Mouse (Mus musculus) layer of hippocampus, postnatal 14 days (tissue): ENCODE measurements around the gene Adcy1. TPM values are rescaled to one million over a fixed set of nuclear protein-coding genes. Genes with fewer than 3 reads are reported as not detected.

ENCODE experiments used
- DNase-seq, 2 experiments: peaks; one replicate each; pipeline ENCODE4 v3.0.0; 2021 to 2022; ENCODE audit warnings: low spot score in 2 of 2, mixed read lengths in 1 of 2
- total RNA-seq, 2 experiments: library from RNA; stranded (reverse); gene quantifications; 2 replicates each; pipeline ENCODE4 v1.2.3; 2021

Gene Adcy1
- total RNA-seq, 2 experiments from 2014 or later = 196 to 212 TPM

GRCm38 (mm10) chr11:7068479-7069235, 5.4 kb downstream of the Adcy1 start:
- DNase-seq = no peak

DNA sequence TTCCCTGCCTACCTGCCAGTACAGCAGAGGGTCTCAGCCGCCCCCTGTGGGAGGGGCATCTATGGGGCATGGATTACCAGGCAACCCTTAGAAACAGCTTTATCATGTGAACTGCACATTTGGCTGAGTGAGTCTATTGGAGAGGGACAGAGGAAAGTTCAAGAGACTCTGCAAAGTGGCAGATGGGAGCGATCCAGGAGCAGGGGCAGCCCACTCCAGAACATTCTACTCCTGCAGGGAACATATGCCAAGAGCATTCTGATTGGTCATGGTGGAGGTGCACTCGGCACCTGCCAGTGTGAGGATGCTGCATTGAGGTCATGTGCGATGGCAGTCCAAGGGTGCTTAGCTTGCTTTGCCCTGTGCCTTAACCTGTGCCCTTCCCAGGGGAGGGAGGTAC, 6.5 kb downstream of the Adcy1 start:
- DNase-seq = no peak

DNA sequence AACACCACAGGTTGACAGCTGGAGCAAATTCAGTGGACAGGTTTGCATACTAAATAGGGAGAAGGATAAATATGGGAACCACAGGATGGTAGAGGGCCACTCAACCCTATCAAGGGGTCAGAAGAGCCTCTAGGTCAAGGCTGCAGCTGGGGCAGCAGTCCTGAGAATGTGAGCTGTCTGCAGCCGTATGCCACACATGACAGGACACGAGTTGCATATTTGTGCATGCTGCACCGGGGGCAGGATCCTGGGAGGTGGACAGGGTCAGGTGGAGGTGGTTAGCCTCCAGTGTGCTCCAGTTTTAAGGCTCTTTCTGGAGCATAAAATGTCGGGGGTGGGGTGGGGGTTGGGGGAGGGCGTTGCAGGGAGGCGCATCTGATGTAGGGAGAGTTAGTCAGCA, 8.3 kb downstream of the Adcy1 start:
- no peak for DNase-seq

- DNase-seq = peak in 1 of 2 experiments; percentile 65
Observed at GRCm38 (mm10) chr11:7073556-7073955, 10.3 kb downstream of the Adcy1 start.

GRCm38 (mm10) chr11:7076510-7076909, 13.2 kb downstream of the Adcy1 start:
- no peak for DNase-seq

GRCm38 (mm10) chr11:7081893-7082292, 18.6 kb downstream of the Adcy1 start:
- no peak for DNase-seq

DNA sequence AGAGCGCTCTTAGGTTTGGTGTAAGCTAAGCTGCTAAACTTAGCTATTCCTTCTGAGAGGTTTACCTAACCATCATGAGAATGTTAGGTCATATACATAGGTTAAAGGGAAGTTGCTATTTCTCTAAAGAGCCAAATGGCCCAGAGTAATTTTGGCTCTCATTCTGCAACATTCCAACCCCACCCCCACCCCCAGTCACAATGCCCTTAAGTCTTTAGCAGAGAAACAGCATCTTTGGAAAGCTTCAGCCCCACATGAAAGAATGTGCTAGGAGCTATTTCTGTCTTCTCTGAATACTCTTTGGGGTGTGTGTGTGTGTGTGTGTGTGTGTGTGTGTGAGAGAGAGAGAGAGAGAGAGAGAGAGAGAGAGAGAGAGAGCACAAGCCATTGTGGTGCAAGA, 20.6 kb downstream of the Adcy1 start:
- no peak for DNase-seq

- DNase-seq = no peak
Observed at GRCm38 (mm10) chr11:7085184-7085583, 21.9 kb downstream of the Adcy1 start.

- DNase-seq = no peak
Observed at GRCm38 (mm10) chr11:7091120-7091519, 27.8 kb downstream of the Adcy1 start.

GRCm38 (mm10) chr11:7094844-7095243, 31.6 kb downstream of the Adcy1 start:
- no peak for DNase-seq

GRCm38 (mm10) chr11:7101674-7102073, 38.4 kb downstream of the Adcy1 start:
- DNase-seq = no peak

DNA sequence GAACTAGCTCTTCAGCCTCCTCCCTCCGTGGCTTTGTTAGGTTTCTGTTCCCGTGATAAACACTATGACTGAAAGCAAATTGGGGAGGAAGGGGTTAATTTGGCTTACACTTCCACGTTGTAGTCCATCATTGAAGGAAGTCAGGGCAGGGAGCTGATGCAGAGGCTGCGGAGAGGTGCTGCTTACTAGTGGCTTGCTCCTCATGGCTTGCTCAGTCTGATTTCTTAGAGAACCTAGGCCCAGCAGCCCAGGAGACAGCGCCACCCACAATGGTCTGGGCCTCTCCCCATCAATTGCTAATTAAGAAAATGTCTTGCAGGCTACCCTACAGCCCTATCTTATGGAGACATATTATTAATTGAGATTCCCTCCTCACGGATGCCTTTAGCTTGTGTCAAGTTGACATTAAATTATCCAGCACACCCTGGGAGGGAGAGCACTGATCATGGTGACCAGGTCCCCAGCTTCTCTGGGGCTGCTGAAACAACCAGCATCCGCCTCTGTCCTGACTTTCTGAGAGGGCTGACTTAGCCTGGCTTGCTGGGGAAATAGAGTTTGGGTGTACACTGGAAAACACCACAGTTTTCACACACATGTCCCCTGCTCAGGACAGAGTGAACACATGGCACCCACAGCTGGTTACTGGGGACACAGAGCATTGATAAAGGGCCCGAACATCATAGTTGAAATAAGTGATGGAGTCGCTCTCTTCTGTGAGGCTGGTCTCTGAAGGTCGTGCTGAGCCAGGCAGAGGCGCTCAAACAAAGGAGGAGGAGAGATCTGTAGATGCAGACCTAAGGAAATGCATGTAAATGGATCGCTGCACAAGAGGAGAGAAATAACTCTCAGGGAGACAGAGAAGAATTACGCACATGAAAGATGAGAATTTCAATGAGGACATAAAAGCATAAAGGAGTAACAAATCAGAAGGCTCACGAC, 39.2 kb downstream of the Adcy1 start:
- DNase-seq = no peak

- no peak for DNase-seq
Observed at GRCm38 (mm10) chr11:7105337-7105736, 42.0 kb downstream of the Adcy1 start.

- DNase-seq = no peak
Observed at GRCm38 (mm10) chr11:7109131-7109530, 45.8 kb downstream of the Adcy1 start.

GRCm38 (mm10) chr11:7113046-7113445, 49.8 kb downstream of the Adcy1 start:
- no peak for DNase-seq

GRCm38 (mm10) chr11:7113687-7114086, 50.4 kb downstream of the Adcy1 start:
- DNase-seq = no peak

GRCm38 (mm10) chr11:7114312-7114711, 51.0 kb downstream of the Adcy1 start:
- no peak for DNase-seq

DNA sequence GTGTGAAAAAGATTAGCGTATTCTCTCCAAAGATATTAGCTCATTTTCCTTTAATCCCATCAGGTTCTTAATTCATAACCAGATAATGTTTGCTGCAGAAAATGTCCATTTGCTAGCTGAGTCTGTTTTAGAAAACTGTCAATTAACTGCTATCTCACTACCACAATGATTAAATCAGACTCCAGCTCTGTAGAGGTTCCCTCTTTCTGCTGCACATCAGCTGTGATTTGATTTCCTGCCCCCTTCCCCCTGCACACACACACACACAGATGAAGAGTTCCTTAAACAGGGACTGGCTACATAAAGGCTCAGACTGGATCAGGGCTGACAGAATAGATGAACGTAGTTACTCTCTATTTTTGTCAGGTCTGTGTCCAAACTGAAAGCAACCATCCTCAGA, 53.4 kb downstream of the Adcy1 start:
- DNase-seq = no peak

DNA sequence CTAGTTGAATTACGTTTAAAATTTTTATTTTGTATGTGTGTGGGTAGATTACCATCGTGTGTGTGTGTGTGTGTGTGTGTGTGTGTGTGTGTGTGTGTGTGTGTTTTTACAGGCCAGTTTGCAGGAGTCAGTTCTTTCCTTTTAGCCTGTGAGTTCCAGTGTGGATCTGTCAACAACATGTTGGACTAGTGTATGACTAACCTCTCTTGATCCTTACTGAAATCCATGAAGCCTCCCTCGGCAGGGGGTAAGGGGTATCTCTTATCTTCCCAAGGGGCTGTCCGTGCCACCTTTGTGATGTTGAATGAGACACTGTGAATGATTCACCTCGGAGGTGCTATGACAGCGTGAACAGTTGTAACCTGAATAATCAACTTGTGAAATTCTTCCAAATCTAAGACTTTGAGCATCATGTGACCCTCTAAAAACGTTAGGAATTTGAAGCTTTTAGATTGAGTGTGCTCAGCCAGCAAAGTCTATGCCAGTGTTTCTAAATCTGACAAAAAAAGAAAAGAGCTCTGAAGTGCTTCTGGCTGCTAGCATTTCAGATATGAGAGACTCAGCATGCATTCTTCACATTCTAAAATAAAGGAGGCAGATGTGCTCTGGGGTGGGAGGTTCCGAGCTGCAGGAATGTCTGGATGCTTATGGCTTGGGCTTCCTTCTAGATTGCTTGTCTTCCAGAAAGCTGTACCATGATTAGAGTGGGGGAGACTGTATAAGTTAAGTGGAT, 66.2 kb downstream of the Adcy1 start:
- DNase-seq = no peak

- no peak for DNase-seq
Observed at GRCm38 (mm10) chr11:7132736-7133387, 69.6 kb downstream of the Adcy1 start.

GRCm38 (mm10) chr11:7133736-7134135, 70.4 kb downstream of the Adcy1 start:
- DNase-seq = no peak
